Mouse (Mus musculus): Measurements from ENCODE around the gene Fgd2.

The Fgd2 gene

GRCm38 (mm10) chr17:29336266-29336990 lies 24.3 kb upstream of the Fgd2 start:
- no peak for DNase-seq (ENCODE audit: low read depth, low spot score)

- no peak for DNase-seq (ENCODE audit: low read depth, low spot score)
Observed at GRCm38 (mm10) chr17:29337979-29338823, 22.5 kb upstream of the Fgd2 start.

GRCm38 (mm10) chr17:29339170-29339768 lies 21.4 kb upstream of the Fgd2 start:
- DNase-seq (ENCODE audit: low read depth, low spot score) = no peak

GRCm38 (mm10) chr17:29340406-29341261 lies 20.1 kb upstream of the Fgd2 start:
- DNase-seq (ENCODE audit: low read depth, low spot score) = no peak

DNA sequence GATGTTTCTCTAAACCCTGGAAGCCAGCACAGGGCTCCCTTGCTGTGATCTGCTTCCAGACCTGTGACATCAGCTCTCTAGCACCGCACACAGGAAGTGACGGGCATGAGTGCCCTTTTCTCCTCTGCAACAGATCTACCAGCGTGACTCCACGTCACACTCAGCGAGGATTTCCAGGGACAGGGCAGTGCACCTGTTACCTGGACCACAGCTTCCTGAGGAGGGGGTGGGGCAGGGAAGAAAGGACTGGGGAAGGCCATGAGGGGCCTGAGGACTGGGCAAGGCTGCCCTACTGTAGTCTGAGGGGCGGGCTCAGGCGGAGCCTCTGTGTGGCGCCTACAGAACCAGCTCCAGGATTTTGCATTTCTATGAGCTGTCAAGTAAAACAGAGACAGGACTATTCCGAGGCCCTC lies 19.1 kb upstream of the Fgd2 start:
- peak; percentile 71 for DNase-seq (ENCODE audit: low read depth, low spot score)

DNA sequence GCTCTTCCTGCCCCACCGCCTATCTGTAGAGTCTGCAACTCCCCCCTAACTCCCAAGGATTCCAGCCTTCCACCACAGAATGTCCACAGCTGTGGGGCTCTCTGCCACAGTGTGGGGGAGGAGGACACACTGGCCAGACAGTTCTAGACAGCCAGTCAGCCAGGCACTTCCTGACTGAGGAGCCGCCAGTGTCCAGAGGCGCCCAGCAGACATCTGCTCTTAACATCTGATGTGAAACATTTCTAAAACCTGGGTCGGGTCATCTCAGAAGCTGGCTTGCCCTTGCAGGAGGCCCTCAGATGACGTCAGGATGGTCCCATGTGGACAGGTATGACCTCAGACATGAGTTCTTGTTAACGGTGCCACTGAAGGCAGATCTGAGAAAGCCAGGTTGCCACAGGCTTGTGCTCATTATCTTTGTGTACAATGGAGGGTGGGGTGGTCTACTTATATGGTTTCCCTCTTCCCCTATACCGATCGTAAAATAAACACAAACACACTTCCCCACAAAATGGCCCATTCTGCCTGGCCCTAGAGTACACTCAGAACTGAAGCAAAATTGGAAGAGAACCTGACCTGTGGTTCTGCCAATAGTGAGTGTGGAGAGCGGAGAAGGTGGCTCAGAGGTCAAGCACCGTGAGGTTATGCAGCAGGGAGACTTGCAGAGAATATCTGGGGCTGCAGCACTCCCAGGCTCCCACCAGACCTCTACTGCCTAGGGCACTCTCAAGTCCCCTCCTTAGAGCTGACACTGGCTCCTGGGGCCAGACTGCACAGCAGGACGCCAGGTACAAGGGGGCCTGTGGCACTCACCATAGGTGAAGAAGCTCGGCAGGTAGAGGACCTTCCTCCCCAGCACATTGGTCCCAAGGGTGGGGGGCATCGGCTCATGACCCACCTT lies 18.5 kb upstream of the Fgd2 start:
- no peak for DNase-seq (ENCODE audit: low read depth, low spot score)

- DNase-seq (ENCODE audit: low read depth, low spot score) = no peak
Observed at GRCm38 (mm10) chr17:29343241-29343640, 17.5 kb upstream of the Fgd2 start.

GRCm38 (mm10) chr17:29345272-29345671 lies 15.4 kb upstream of the Fgd2 start:
- no peak for DNase-seq (ENCODE audit: low read depth, low spot score)

- peak; percentile 46 for DNase-seq (ENCODE audit: low read depth, low spot score)
Observed at GRCm38 (mm10) chr17:29346496-29347125, 14.1 kb upstream of the Fgd2 start.

GRCm38 (mm10) chr17:29347126-29347644 lies 13.5 kb upstream of the Fgd2 start:
- DNase-seq (ENCODE audit: low read depth, low spot score) = peak; percentile 43

- DNase-seq (ENCODE audit: low read depth, low spot score) = peak; percentile 98
Observed at GRCm38 (mm10) chr17:29347645-29348256, 13.0 kb upstream of the Fgd2 start, which contains the start of gene Mtch1. Gene Mtch1, minus strand, starts transcription at chr17:29347934.

DNA sequence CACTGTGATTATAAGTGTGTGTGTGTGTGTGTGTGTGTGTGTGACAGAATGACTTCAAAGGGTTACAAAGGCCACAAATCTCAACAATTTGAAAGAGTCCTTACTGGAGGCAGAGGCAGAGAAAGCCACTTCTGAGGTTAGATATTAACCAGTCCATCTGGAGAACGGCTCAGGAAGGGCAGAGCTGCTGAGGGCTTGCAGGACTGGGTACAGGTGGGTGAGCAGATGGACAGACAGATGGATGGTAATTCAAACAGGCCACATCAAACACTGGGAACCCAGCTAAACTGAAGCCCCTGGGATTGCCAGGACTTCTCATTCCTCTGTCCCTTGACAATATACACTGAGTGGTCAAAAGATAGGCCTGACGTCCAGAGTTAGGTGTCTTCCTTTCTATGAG lies 11.7 kb upstream of the Fgd2 start:
- no peak for DNase-seq (ENCODE audit: low read depth, low spot score)

GRCm38 (mm10) chr17:29351056-29351455 lies 9.7 kb upstream of the Fgd2 start:
- DNase-seq (ENCODE audit: low read depth, low spot score) = peak; percentile 94

DNA sequence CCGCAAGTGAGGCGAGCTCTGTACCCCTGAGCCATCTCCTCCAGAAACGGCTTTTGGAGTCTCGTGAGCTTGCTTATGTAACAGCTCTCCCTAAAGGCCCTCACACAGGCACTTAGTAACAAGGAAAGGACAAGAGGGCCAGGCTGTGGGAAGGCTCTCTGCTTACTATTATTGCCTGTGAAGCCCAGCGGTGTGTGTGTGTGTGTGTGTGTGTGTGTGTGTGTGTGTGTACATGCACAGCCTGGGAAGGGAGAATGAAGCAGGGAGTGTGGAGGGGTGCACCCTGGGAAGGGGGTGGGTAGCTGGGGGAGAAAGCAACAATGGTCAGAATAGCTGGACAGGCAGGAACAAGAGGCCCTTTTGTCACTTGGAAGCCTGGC lies 5.3 kb upstream of the Fgd2 start:
- no peak for DNase-seq (ENCODE audit: low read depth, low spot score)

GRCm38 (mm10) chr17:29355841-29356478 lies 4.8 kb upstream of the Fgd2 start:
- DNase-seq (ENCODE audit: low read depth, low spot score) = no peak

- DNase-seq (ENCODE audit: low read depth, low spot score) = peak; percentile 88
Observed at GRCm38 (mm10) chr17:29356479-29356856, 4.2 kb upstream of the Fgd2 start.

DNA sequence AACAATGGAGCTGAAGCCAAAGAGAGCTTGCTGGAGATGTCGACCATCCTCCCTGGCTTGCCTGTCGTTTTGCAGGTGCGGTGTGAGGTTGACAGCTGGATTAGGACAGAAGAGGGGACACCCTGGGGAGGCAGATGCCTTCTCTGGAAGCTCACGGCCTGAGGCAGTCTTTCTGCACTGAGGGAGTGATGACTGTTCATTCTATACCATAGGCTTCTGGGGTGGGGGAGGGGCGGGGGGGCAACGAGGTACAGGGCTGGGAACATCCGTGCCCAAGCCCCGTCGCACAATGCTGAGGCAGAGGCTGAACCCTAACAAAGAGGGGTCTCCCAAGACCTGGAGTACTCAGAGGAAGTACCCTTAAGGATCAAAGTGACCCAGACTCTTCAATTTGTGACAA lies 3.8 kb upstream of the Fgd2 start:
- DNase-seq (ENCODE audit: low read depth, low spot score) = no peak

DNA sequence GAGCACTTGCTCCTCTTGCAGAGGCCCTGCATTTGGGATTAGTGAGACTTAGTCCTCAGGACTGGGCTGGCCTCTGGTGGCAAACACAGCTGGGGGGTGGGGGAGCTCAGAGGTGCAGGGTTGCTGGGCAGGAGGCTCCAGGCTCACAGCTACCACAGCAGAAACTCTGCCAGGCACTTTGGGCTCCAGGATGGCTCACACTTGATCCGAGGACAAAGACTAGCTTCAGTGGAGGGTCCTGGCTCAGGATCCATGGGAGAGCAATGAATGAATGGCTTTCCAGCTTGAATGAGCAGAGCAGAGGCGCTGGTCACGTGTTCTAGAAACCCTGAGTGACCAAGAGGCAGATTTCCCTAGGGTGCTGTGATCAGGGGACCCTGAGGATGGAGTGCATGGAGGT lies 1.8 kb upstream of the Fgd2 start:
- DNase-seq (ENCODE audit: low read depth, low spot score) = no peak

Data from R1 (cell line).